In genomic region chr4:124657781-124658180, GRCm38 (mm10) we compare ENCODE assay signal across 8 mouse cellular contexts. TPM values are rescaled to one million over a fixed set of nuclear protein-coding genes. Genes with fewer than 3 reads are reported as not detected.
DNase-seq lines count a peak whose midpoint lies in the region; ATAC-seq and TF ChIP-seq lines count a peak whose summit lies in the region.

No protein-coding gene starts in this region.

- no peaks in the 10 kb centered on the region for H3K36me3 ChIP-seq in intestine, postnatal 0 days (ENCODE audit: control insufficient read depth, insufficient read depth)
- no peaks in the 10 kb centered on the region for H3K36me3 ChIP-seq in neural tube, embryonic 14.5 days (ENCODE audit: control insufficient read depth, insufficient read depth, low read length)

- peak overlapping the region; percentile 59 for H3K4me3 ChIP-seq in intestine, postnatal 0 days (ENCODE audit: low read depth, low read length)
- peak overlapping the region; percentile 46 for H3K4me3 ChIP-seq in neural tube, embryonic 14.5 days (ENCODE audit: low read depth, low read length)

- DNase-seq in cerebellum, postnatal 25 days, result peak; percentile 27 to 34
- no peak for DNase-seq in cerebellum, postnatal 10 days
- peak; percentile 36 for DNase-seq in right cerebral cortex, postnatal 25 days
- no peak for DNase-seq in right cerebral cortex, adult 2 months (ENCODE audit: low spot score in 2 of 2)
- DNase-seq in frontal cortex, postnatal 25 days (ENCODE audit: low spot score in 2 of 2), result no peak
- no peak for DNase-seq in left cerebral cortex, postnatal 4 days

- peak overlapping the region; percentile 97 for H3K4me2 ChIP-seq in intestine, postnatal 0 days (replicated peaks; ENCODE audit: low read depth)
- H3K4me2 ChIP-seq in neural tube, embryonic 14.5 days (ENCODE audit: low read depth, low read length), result peak overlapping the region; percentile 87

- under 1% methylated on average over 43 of the region's 61 CpGs for WGBS in intestine, postnatal 0 days
- WGBS in neural tube, embryonic 14.5 days, result under 1% methylated on average over 29 of the region's 61 CpGs

- intact Hi-C loops in left cerebral cortex, postnatal 4 days (cut with DNase I), result loop anchor here (10.0 kb wide), 3 partner anchors 93 to 513 kb away; no protein-coding TSS in a partner anchor

- no peak for TF ChIP-seq CTCF in intestine, postnatal 0 days (IDR thresholded peaks at IDR 0.05; ENCODE audit: low read depth)

- no peaks in the 10 kb centered on the region for H3K9me3 ChIP-seq in intestine, postnatal 0 days (ENCODE audit: control insufficient read depth)
- no peaks in the 10 kb centered on the region for H3K9me3 ChIP-seq in neural tube, embryonic 14.5 days (ENCODE audit: control insufficient read depth, low read length)

- no peak overlapping the region for H3K9ac ChIP-seq in intestine, postnatal 0 days (ENCODE audit: low read depth, low read length)
- peak overlapping the region; percentile 43 for H3K9ac ChIP-seq in neural tube, embryonic 14.5 days (replicated peaks; ENCODE audit: low read depth, low read length)

- H3K4me1 ChIP-seq in intestine, postnatal 0 days (replicated peaks; ENCODE audit: control insufficient read depth, insufficient read depth, low read length), result no peaks in the 10 kb centered on the region; the same call in 1 of the 2 replicates
- peaks cover 15% of the 10 kb centered on the region for H3K4me1 ChIP-seq in neural tube, embryonic 14.5 days (ENCODE audit: control insufficient read depth, insufficient read depth, low read length)

- no peak for ATAC-seq in intestine, postnatal 0 days
- ATAC-seq in neural tube, embryonic 14.5 days (ENCODE audit: low read depth), result peak; percentile 28; the same call in 1 of the 2 replicates

- H3K27ac ChIP-seq in intestine, postnatal 0 days (ENCODE audit: low read depth, low read length), result no peak overlapping the region
- H3K27ac ChIP-seq in neural tube, embryonic 14.5 days (ENCODE audit: low read depth, low read length), result no peak overlapping the region

- peaks cover 91% of the 10 kb centered on the region for H3K27me3 ChIP-seq in intestine, postnatal 0 days (replicated peaks; ENCODE audit: control insufficient read depth, insufficient read depth, low read length)
- peaks cover 66% of the 10 kb centered on the region for H3K27me3 ChIP-seq in neural tube, embryonic 14.5 days (ENCODE audit: control insufficient read depth, insufficient read depth, low read length)

RNA-seq across cellular contexts. Expression of gene Pou3f1, which starts 1.2 kb away (rescaled TPM):
- polyA plus RNA-seq in intestine, postnatal 0 days (2015; fragmentation: Nextera tagmentation; extraction: Ambion mirVana), result 0.08 TPM in 1 of 2 replicates, not detected in the other
- polyA plus RNA-seq in neural tube, embryonic 14.5 days (2014; fragmentation: Nextera tagmentation; extraction: Ambion mirVana), result 6.7 and 7.8 TPM in 2 replicates
- 10 to 100 TPM; 42.4 to 52.0 TPM for total RNA-seq in left cerebral cortex, postnatal 4 days (2021)

RNA-seq across cellular contexts. Expression of gene Utp11, which starts 35.6 kb away (rescaled TPM):
- 29.6 and 32.3 TPM in 2 replicates for polyA plus RNA-seq in intestine, postnatal 0 days (2015; fragmentation: Nextera tagmentation; extraction: Ambion mirVana)
- polyA plus RNA-seq in neural tube, embryonic 14.5 days (2014; fragmentation: Nextera tagmentation; extraction: Ambion mirVana), result 33.9 and 39.2 TPM in 2 replicates
- total RNA-seq in left cerebral cortex, postnatal 4 days (2021), result 10 to 100 TPM; 16.5 to 20.2 TPM

RNA-seq across cellular contexts. Expression of gene Fhl3, which starts 42.7 kb away (rescaled TPM):
- 3.8 TPM in 2 replicates for polyA plus RNA-seq in intestine, postnatal 0 days (2015; fragmentation: Nextera tagmentation; extraction: Ambion mirVana)
- 0.60 and 1.5 TPM in 2 replicates for polyA plus RNA-seq in neural tube, embryonic 14.5 days (2014; fragmentation: Nextera tagmentation; extraction: Ambion mirVana)
- total RNA-seq in left cerebral cortex, postnatal 4 days (2021), result 1 to 10 TPM; 4.3 to 4.9 TPM

RNA-seq across cellular contexts. Expression of gene 3100002H09Rik, which starts 47.2 kb away (rescaled TPM):
- not detected in 2 replicates for polyA plus RNA-seq in intestine, postnatal 0 days (2015; fragmentation: Nextera tagmentation; extraction: Ambion mirVana)
- polyA plus RNA-seq in neural tube, embryonic 14.5 days (2014; fragmentation: Nextera tagmentation; extraction: Ambion mirVana), result 0.32 TPM in 1 of 2 replicates, not detected in the other
- 1 to 10 TPM in 1 of 2 experiments, under 1 TPM in 1; 0.99 to 1.5 TPM for total RNA-seq in left cerebral cortex, postnatal 4 days (2021)

RNA-seq across cellular contexts. Expression of gene Sf3a3, which starts 56.8 kb away (rescaled TPM):
- polyA plus RNA-seq in intestine, postnatal 0 days (2015; fragmentation: Nextera tagmentation; extraction: Ambion mirVana), result 45.3 and 45.7 TPM in 2 replicates
- polyA plus RNA-seq in neural tube, embryonic 14.5 days (2014; fragmentation: Nextera tagmentation; extraction: Ambion mirVana), result 89.9 and 93.2 TPM in 2 replicates
- total RNA-seq in left cerebral cortex, postnatal 4 days (2021), result 10 to 100 TPM; 45.9 to 47.3 TPM

Comparison
In these comparisons a context has a peak if more than half of its experiments do, and no peak if none do; other contexts are left out.
1. DNase-seq: peak in cerebellum, postnatal 25 days (2 of 2) and right cerebral cortex, postnatal 25 days (single experiment); none in cerebellum, postnatal 10 days (0 of 2), right cerebral cortex, adult 2 months (0 of 2), frontal cortex, postnatal 25 days (0 of 2) and left cerebral cortex, postnatal 4 days (single experiment).